Mouse (Mus musculus) ES-E14 (cell line): Measurements from ENCODE around the gene Cpne5.

ENCODE experiments used
- CHD2 ChIP-seq: IDR thresholded peaks from 2 replicates; pipeline ENCODE4 v1.6.1; 2014; ENCODE audit warnings: mild to moderate bottlenecking, low read depth, low read length, inconsistent platforms
- HCFC1 ChIP-seq: IDR thresholded peaks from 2 replicates; pipeline ENCODE4 v1.6.1; 2012; ENCODE audit warnings: low read length, inconsistent platforms, borderline replicate concordance; ENCODE audit not compliant: insufficient read depth
- ZNF384 ChIP-seq: IDR thresholded peaks from 2 replicates; pipeline ENCODE4 v1.6.1; 2012; ENCODE audit warnings: low read depth, low read length, inconsistent platforms

- no peak for TF ChIP-seq ZNF384
- no peak for TF ChIP-seq HCFC1
- no peak for TF ChIP-seq CHD2
Measured at GRCm38 (mm10) chr17:29210037-29210436, 27.9 kb downstream of the Cpne5 start.
